Mouse (Mus musculus) liver, adult 2 months (tissue): ENCODE results near the gene Dars. TPM values are rescaled to one million over a fixed set of nuclear protein-coding genes. Genes with fewer than 3 reads are reported as not detected.

Experiments
- DNase-seq: peaks from one replicate; pipeline ENCODE4 v3.0.0-alpha.2; 2011; ENCODE audit warnings: low read depth, low spot score; ENCODE audit errors: extremely low read depth
- H3K27ac ChIP-seq: fragments of 200-500 bp; replicated peaks from 2 replicates; pipeline ENCODE4 v1.5.1; 2012; ENCODE audit warnings: low read depth, mild to moderate bottlenecking, control low read depth, inconsistent platforms, low read length; ENCODE audit not compliant: insufficient read depth
- H3K27me3 ChIP-seq: fragments of 200-500 bp; 2 replicates; pipeline ENCODE4 v1.6.1; 2012; ENCODE audit warnings: mild to moderate bottlenecking, moderate library complexity, low read length, inconsistent platforms; ENCODE audit not compliant: control insufficient read depth, insufficient read depth
- H3K36me3 ChIP-seq: fragments of 200-500 bp; 2 replicates; pipeline ENCODE4 v1.6.1; 2012; ENCODE audit warnings: low read length, inconsistent platforms; ENCODE audit not compliant: control insufficient read depth, insufficient read depth
- H3K4me1 ChIP-seq: fragments of 200-500 bp; 2 replicates; pipeline ENCODE4 v1.6.1; 2011; ENCODE audit warnings: low read length; ENCODE audit not compliant: control insufficient read depth, insufficient read depth
- H3K4me3 ChIP-seq: fragments of 200-500 bp; 2 replicates; pipeline ENCODE4 v1.5.1; 2011; ENCODE audit warnings: low read depth, mild to moderate bottlenecking, control low read depth, low read length, moderate library complexity; ENCODE audit not compliant: insufficient read depth
- H3K79me2 ChIP-seq: fragments of 200-500 bp; 2 replicates; pipeline ENCODE4 v1.6.1; 2012; ENCODE audit warnings: inconsistent platforms, mild to moderate bottlenecking, low read length, moderate library complexity; ENCODE audit not compliant: control insufficient read depth, insufficient read depth
- H3K9ac ChIP-seq: fragments of 200-500 bp; 2 replicates; pipeline ENCODE4 v1.6.1; 2012; ENCODE audit warnings: low read depth, mild to moderate bottlenecking, control low read depth, inconsistent platforms, low read length
- CTCF ChIP-seq: fragments of 200-500 bp; IDR thresholded peaks from 2 replicates; pipeline ENCODE4 v1.5.1; 2011; ENCODE audit warnings: low read depth, low read length, control low read depth
- POLR2A ChIP-seq: fragments of 200-500 bp; IDR thresholded peaks from 2 replicates; pipeline ENCODE4 v1.6.1; 2011; ENCODE audit warnings: low read length, control low read depth; ENCODE audit not compliant: insufficient read depth; ENCODE audit errors: extremely low read depth
- WGBS: fragments of 180-500 bp; shearing (Covaris S2); methylation state at CpG from one replicate; pipeline ENCODE4 v1.1.7; 2018; 5-methylcytosine and 5-hydroxymethylcytosine counted together
- polyA plus RNA-seq: library from polyadenylated mRNA; depleted of rRNA; stranded (reverse); fragments of >200 nt; gene quantifications from 2 replicates; pipeline ENCODE4 v1.2.3, GENCODE M21; 2012
- total RNA-seq: library from RNA; depleted of rRNA; stranded (reverse); fragments of >200 nt; gene quantifications from 2 replicates; pipeline ENCODE4 v1.2.3, GENCODE M21; 2014

The Dars gene
- total and polyA plus RNA-seq, 2 experiments, result 14.7 to 104 TPM

DNA sequence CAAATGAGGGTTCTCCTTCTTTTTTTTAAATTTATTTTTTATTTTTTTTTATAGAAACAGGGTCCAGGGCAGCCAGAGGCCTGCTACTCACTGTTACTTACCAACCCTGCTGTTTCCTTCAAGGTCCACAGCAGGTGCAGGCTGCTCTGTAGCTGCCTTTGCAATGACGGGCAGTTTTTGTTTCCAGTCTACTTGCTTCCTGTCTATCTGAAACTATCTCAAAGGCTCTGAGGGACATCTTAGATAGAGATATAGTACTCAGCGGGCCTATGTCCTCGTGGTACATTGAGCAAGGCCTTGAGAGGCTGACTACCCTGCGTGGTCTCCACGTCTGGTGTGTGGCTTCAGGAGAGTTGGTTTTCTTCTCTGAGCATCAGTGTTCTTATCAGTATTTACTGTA, 21.4 kb upstream of the Dars start:
- Histone ChIP-seq H3K79me2 (no peaks in the 10 kb centered on the region), H3K27ac (no peak overlapping the region), H3K4me1 (no peaks in the 10 kb centered on the region), H3K9ac (no peak overlapping the region), H3K27me3 (no peaks in the 10 kb centered on the region), H3K36me3 (no peaks in the 10 kb centered on the region), H3K4me3 (no peak overlapping the region)
- 79% methylated on average over 5 of the region's 5 CpGs for whole genome bisulfite sequencing
- no peak for TF ChIP-seq CTCF
- no peak for TF ChIP-seq POLR2A
- DNase-seq, result no peak

DNA sequence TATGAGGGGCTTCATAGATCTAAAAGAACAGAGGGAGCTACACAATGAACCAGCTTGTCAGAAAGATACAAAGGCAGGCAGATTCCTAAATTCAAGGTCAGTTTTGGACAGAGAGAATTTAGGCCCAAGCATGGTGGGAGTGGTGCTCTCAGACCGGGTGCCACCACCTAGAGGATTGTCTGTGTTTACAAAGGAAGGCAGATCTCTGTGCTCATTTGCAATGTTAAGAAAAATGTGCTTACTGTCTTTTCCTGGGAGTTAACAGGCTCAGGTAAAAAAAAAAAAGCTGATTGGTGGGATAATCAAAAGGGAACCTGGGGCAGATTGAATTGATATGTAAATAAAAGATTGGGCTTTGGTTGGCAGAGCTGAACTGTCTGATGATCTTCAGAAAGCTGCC, 20.1 kb upstream of the Dars start:
- Histone ChIP-seq H3K36me3 (no peaks in the 10 kb centered on the region), H3K79me2 (no peaks in the 10 kb centered on the region), H3K4me1 (no peaks in the 10 kb centered on the region), H3K9ac (no peak overlapping the region), H3K27ac (no peak overlapping the region), H3K4me3 (no peak overlapping the region), H3K27me3 (no peaks in the 10 kb centered on the region)
- no peak for DNase-seq
- no peak for TF ChIP-seq POLR2A
- no peak for TF ChIP-seq CTCF
- 34% methylated on average over 1 of the region's 1 CpGs for WGBS

DNA sequence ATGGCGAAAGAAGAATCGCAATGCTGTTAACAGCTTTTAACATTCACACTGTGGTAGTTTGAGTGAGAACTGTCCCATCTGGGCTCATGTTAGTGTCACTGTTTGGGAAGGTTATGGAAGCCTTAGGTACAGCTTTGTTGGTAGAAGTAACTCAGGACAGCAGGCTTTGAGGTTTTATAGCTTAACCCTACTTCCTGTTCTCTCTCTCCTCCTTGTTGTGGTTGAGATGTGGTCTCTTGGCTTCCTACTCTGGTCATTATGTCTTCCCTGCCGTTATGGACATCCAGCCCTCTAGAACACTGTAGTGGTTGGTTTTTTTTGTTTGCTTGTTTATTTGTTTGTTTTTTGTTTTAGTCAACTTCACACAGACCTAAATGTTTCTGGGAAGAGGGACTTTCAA, 18.8 kb upstream of the Dars start:
- H3K4me1 ChIP-seq, result no peaks in the 10 kb centered on the region
- H3K9ac ChIP-seq, result no peak overlapping the region
- no peak for TF ChIP-seq CTCF
- no peak for TF ChIP-seq POLR2A
- no peak overlapping the region for H3K27ac ChIP-seq
- H3K36me3 ChIP-seq, result no peaks in the 10 kb centered on the region
- H3K4me3 ChIP-seq, result no peak overlapping the region
- no peaks in the 10 kb centered on the region for H3K27me3 ChIP-seq
- no peak for DNase-seq
- WGBS, result 83% methylated on average over 3 of the region's 3 CpGs
- no peaks in the 10 kb centered on the region for H3K79me2 ChIP-seq

DNA sequence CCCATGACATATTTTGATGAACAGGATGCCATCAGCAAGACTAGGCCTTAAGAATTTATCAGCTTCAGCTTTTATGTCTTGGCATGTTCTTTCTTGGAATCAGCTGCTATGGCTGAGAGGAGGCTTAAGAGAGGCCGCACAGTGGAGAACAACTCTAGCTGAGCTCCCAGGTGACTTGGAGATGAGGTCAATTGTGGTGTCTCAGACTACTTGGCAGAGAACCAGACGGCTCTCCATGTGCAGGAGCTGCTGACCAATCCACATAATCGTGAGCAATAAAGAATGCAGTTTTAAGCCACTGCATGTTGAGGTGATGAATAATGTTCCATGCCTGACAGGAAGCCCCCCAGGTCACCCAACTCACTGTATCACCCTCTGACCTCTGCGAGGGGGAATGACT, 18.4 kb upstream of the Dars start:
- Histone ChIP-seq H3K36me3 (no peaks in the 10 kb centered on the region), H3K4me3 (no peak overlapping the region), H3K27me3 (no peaks in the 10 kb centered on the region), H3K79me2 (no peaks in the 10 kb centered on the region), H3K4me1 (no peaks in the 10 kb centered on the region), H3K27ac (no peak overlapping the region), H3K9ac (no peak overlapping the region)
- DNase-seq, result no peak
- WGBS, result 81% methylated on average over 4 of the region's 4 CpGs
- TF ChIP-seq CTCF (no peak), POLR2A (no peak)

DNA sequence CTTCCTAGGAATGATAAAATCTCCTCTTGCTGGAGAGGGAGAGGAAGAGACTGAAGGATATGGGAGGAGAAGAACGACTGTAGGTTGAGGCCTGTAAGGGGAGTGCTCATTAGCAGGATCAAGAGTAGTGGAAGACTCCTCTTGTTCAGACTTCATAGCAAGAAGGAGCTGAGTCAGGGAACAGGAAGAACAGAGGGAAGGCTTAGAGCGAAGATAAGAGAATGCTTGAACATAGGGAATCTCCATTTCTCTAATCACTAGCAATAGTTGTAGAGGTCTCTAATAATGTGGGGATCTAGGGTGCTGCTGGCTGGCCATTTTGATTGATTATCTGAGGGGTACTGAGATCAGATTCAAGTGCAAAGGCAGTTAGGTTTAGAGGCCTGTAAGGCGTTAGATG, 7.8 kb upstream of the Dars start:
- H3K79me2 ChIP-seq, result no peaks in the 10 kb centered on the region

DNA sequence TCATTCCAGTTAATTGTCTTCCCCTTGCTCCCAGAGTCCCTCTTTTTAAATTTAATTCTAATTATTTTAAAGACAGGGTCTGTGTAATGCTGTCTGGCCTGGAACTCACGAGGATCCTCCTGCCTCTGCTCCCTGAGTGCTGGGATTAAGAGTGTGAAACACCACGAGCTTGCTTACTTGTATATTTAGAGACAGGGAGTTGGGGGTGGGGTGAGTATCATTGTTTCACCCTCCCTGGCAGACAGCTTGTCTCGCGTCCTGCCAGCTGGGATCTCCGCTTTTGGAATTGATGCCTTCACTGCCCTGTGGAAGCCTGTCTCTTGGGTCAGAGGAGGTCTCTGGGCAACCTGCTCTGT, 343 bp upstream of the Dars start:
- Histone ChIP-seq H3K36me3 (peaks cover 11% of the 10 kb centered on the region), H3K27me3 (no peaks in the 10 kb centered on the region), H3K27ac (no peak overlapping the region), H3K9ac (no peak overlapping the region), H3K79me2 (peaks cover 8% of the 10 kb centered on the region; the same call in 1 of the 2 replicates), H3K4me3 (no peak overlapping the region), H3K4me1 (no peaks in the 10 kb centered on the region; the same call in 1 of the 2 replicates)
- 62% methylated on average over 5 of the region's 5 CpGs for WGBS
- no peak for TF ChIP-seq POLR2A
- DNase-seq, result no peak

More for the DNA sequence above, 7.8 kb upstream of the Dars start:
- Histone ChIP-seq H3K9ac (no peak overlapping the region), H3K27me3 (no peaks in the 10 kb centered on the region), H3K36me3 (no peaks in the 10 kb centered on the region), H3K27ac (no peak overlapping the region), H3K4me3 (no peak overlapping the region), H3K4me1 (no peaks in the 10 kb centered on the region)
- WGBS, result 85% methylated on average over 3 of the region's 3 CpGs
- no peak for DNase-seq
- TF ChIP-seq CTCF, result no peak
- TF ChIP-seq POLR2A, result no peak
